Mouse (Mus musculus) E14TG2a.4 (cell line): ENCODE results near the gene Spats2l.

ENCODE experiments used
- H3K27me3 ChIP-seq: 2 replicates; pipeline ENCODE4 v1.6.1; 2014; ENCODE audit warnings: low read length, control low read depth; ENCODE audit not compliant: insufficient read depth
- H3K36me3 ChIP-seq: 2 replicates; pipeline ENCODE4 v1.6.1; 2014; ENCODE audit warnings: low read length, control low read depth; ENCODE audit not compliant: insufficient read depth
- H3K4me1 ChIP-seq: replicated peaks from 2 replicates; pipeline ENCODE4 v1.6.1; 2014; ENCODE audit warnings: low read depth, low read length, control low read depth
- H3K4me3 ChIP-seq: replicated peaks from 2 replicates; pipeline ENCODE4 v1.5.1; 2014; ENCODE audit warnings: mild to moderate bottlenecking, low read length
- H3K9me3 ChIP-seq: 2 replicates; pipeline ENCODE4 v1.6.1; 2014; ENCODE audit warnings: low read length, control low read depth
- CTCF ChIP-seq: conservative IDR thresholded peaks from 2 replicates; pipeline ENCODE4 v1.5.1; 2014; ENCODE audit warnings: low read length
- NANOG ChIP-seq: IDR thresholded peaks from 2 replicates; pipeline ENCODE4 v1.6.1; 2014; ENCODE audit warnings: borderline replicate concordance, low read length, mixed read lengths
- POU5F1 ChIP-seq: IDR thresholded peaks from 2 replicates; pipeline ENCODE4 v1.6.1; 2014; ENCODE audit warnings: low read length, borderline replicate concordance

Spats2l gene

GRCm38 (mm10) chr1:57810221-57810620, 36.3 kb downstream of the Spats2l start:
- no peaks in the 10 kb centered on the region for H3K4me1 ChIP-seq
- H3K9me3 ChIP-seq = no peaks in the 10 kb centered on the region
- TF ChIP-seq POU5F1 = no peak
- TF ChIP-seq NANOG = no peak
- TF ChIP-seq CTCF = no peak
- no peaks in the 10 kb centered on the region for H3K27me3 ChIP-seq
- no peaks in the 10 kb centered on the region for H3K36me3 ChIP-seq
- H3K4me3 ChIP-seq = no peak overlapping the region

- Histone ChIP-seq H3K4me1 (no peaks in the 10 kb centered on the region), H3K9me3 (peaks cover 7% of the 10 kb centered on the region), H3K4me3 (no peak overlapping the region), H3K27me3 (no peaks in the 10 kb centered on the region), H3K36me3 (no peaks in the 10 kb centered on the region)
- no peak for TF ChIP-seq POU5F1
- no peak for TF ChIP-seq CTCF
- no peak for TF ChIP-seq NANOG
Observed at GRCm38 (mm10) chr1:57817103-57817502, 43.1 kb downstream of the Spats2l start.

GRCm38 (mm10) chr1:57820428-57820997, 46.6 kb downstream of the Spats2l start:
- peaks cover 7% of the 10 kb centered on the region for H3K9me3 ChIP-seq

GRCm38 (mm10) chr1:57824966-57825759, 51.2 kb downstream of the Spats2l start:
- H3K4me1 ChIP-seq = no peaks in the 10 kb centered on the region
- no peaks in the 10 kb centered on the region for H3K9me3 ChIP-seq
- H3K4me3 ChIP-seq = no peak overlapping the region
- TF ChIP-seq POU5F1 (no peak), CTCF (no peak), NANOG (no peak)
- H3K36me3 ChIP-seq = no peaks in the 10 kb centered on the region
- H3K27me3 ChIP-seq = no peaks in the 10 kb centered on the region

More at GRCm38 (mm10) chr1:57820428-57820997, 46.6 kb downstream of the Spats2l start:
- H3K27me3 ChIP-seq = no peaks in the 10 kb centered on the region
- H3K36me3 ChIP-seq = no peaks in the 10 kb centered on the region
- no peak overlapping the region for H3K4me3 ChIP-seq
- no peak for TF ChIP-seq CTCF
- TF ChIP-seq NANOG = no peak
- TF ChIP-seq POU5F1 = no peak
- H3K4me1 ChIP-seq = no peaks in the 10 kb centered on the region

GRCm38 (mm10) chr1:57826245-57826644, 52.3 kb downstream of the Spats2l start:
- TF ChIP-seq NANOG (no peak), CTCF (no peak), POU5F1 (no peak)
- Histone ChIP-seq H3K9me3 (no peaks in the 10 kb centered on the region), H3K4me1 (no peaks in the 10 kb centered on the region), H3K4me3 (no peak overlapping the region), H3K36me3 (no peaks in the 10 kb centered on the region), H3K27me3 (no peaks in the 10 kb centered on the region)

- TF ChIP-seq NANOG (no peak), CTCF (no peak), POU5F1 (no peak)
Observed at GRCm38 (mm10) chr1:57833145-57833544, 59.2 kb downstream of the Spats2l start.

GRCm38 (mm10) chr1:57835128-57835527, 61.2 kb downstream of the Spats2l start:
- H3K4me1 ChIP-seq = no peaks in the 10 kb centered on the region
- H3K4me3 ChIP-seq = no peak overlapping the region
- H3K9me3 ChIP-seq = peaks cover 2% of the 10 kb centered on the region; the same call in 1 of the 2 replicates
- TF ChIP-seq POU5F1 (no peak), CTCF (no peak), NANOG (no peak)
- H3K27me3 ChIP-seq = no peaks in the 10 kb centered on the region
- no peaks in the 10 kb centered on the region for H3K36me3 ChIP-seq

More at GRCm38 (mm10) chr1:57833145-57833544, 59.2 kb downstream of the Spats2l start:
- Histone ChIP-seq H3K36me3 (no peaks in the 10 kb centered on the region), H3K9me3 (peaks cover 2% of the 10 kb centered on the region; the same call in 1 of the 2 replicates), H3K27me3 (no peaks in the 10 kb centered on the region), H3K4me3 (no peak overlapping the region), H3K4me1 (no peaks in the 10 kb centered on the region)

- Histone ChIP-seq H3K4me1 (no peaks in the 10 kb centered on the region), H3K4me3 (no peak overlapping the region), H3K27me3 (no peaks in the 10 kb centered on the region), H3K9me3 (peaks cover 2% of the 10 kb centered on the region; the same call in 1 of the 2 replicates), H3K36me3 (no peaks in the 10 kb centered on the region)
- TF ChIP-seq CTCF = no peak
Observed at GRCm38 (mm10) chr1:57836686-57837317, 62.8 kb downstream of the Spats2l start.
